Mouse (Mus musculus) testis, adult 2 months (tissue): ENCODE measurements at regions not wholly inside any gene's neighbourhood (a gene's known extent, or its start where the extent isn't known, plus 50 kb on each side); places are given as distances from the start of the nearest gene placed in this dataset.

Source experiments
- CTCF ChIP-seq: fragments of 200-500 bp; IDR thresholded peaks from 2 replicates; pipeline ENCODE4 v1.5.1; 2012; ENCODE audit warnings: low read depth, mild to moderate bottlenecking, inconsistent platforms, low read length, moderate library complexity; ENCODE audit not compliant: control insufficient read depth, insufficient read depth, insufficient replicate concordance
- POLR2A ChIP-seq: fragments of 200-500 bp; IDR thresholded peaks from 2 replicates; pipeline ENCODE4 v1.6.1; 2012; ENCODE audit warnings: low read depth, mild to moderate bottlenecking, inconsistent platforms, low read length, moderate library complexity; ENCODE audit not compliant: control insufficient read depth

DNA sequence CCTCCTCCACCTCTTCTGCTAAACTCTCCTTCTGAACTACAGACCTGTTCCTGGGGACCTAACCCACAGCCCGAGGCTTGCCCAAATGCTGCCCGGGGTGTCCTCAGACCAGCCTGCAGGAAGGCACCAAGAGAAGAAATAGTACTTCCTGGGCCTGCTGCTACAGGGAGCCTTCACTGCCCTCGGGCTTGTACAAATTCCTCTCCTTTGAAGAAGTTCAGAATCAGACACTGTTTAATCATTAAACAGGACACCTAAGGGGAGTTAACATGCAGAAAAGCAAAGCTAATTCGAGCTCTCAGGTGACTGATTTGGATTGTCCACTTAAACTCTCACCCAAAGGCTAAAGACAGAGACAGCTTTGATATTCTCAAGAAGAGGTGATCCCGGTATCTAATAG, 651.8 kb downstream of the Dhx35 start:
- no peak for TF ChIP-seq POLR2A
- no peak for TF ChIP-seq CTCF
